Mouse (Mus musculus): ENCODE data around the gene Ptov1.

Gene Ptov1

GRCm38 (mm10) chr7:44839491-44840191 is 29.9 kb downstream of the Ptov1 start:
- no peak for DNase-seq (ENCODE audit: low spot score)

- no peak for DNase-seq (ENCODE audit: low spot score)
These were observed 30.5 kb downstream of the Ptov1 start for GRCm38 (mm10) chr7:44839171-44839490.

- DNase-seq (ENCODE audit: low spot score), result no peak
These were observed 31.5 kb downstream of the Ptov1 start for GRCm38 (mm10) chr7:44838073-44838472.

GRCm38 (mm10) chr7:44836423-44837053 is 33.0 kb downstream of the Ptov1 start:
- DNase-seq (ENCODE audit: low spot score), result no peak

- no peak for DNase-seq (ENCODE audit: low spot score)
These were observed 33.6 kb downstream of the Ptov1 start for GRCm38 (mm10) chr7:44836016-44836404.

- DNase-seq (ENCODE audit: low spot score), result no peak
These were observed 34.1 kb downstream of the Ptov1 start for GRCm38 (mm10) chr7:44835373-44836015.

GRCm38 (mm10) chr7:44832763-44833162 is 36.8 kb downstream of the Ptov1 start:
- no peak for DNase-seq (ENCODE audit: low spot score)

GRCm38 (mm10) chr7:44828706-44829105 is 40.9 kb downstream of the Ptov1 start:
- DNase-seq (ENCODE audit: low spot score), result no peak

GRCm38 (mm10) chr7:44826771-44827170 is 42.8 kb downstream of the Ptov1 start:
- no peak for DNase-seq (ENCODE audit: low spot score)

- DNase-seq (ENCODE audit: low spot score), result peak; percentile 70
These were observed 44.7 kb downstream of the Ptov1 start for GRCm38 (mm10) chr7:44824872-44825271.

- no peak for DNase-seq (ENCODE audit: low spot score)
These were observed 46.2 kb downstream of the Ptov1 start for GRCm38 (mm10) chr7:44823409-44823808.

GRCm38 (mm10) chr7:44821666-44822448 is 47.7 kb downstream of the Ptov1 start:
- DNase-seq (ENCODE audit: low spot score), result no peak

- DNase-seq (ENCODE audit: low spot score), result no peak
These were observed 49.1 kb downstream of the Ptov1 start for GRCm38 (mm10) chr7:44820525-44820924.

- DNase-seq (ENCODE audit: low spot score), result no peak
These were observed 49.7 kb downstream of the Ptov1 start for GRCm38 (mm10) chr7:44819863-44820262.

- DNase-seq (ENCODE audit: low spot score), result no peak
These were observed 50.2 kb downstream of the Ptov1 start for GRCm38 (mm10) chr7:44819391-44819790.

- peak; percentile 53 for DNase-seq (ENCODE audit: low spot score)
These were observed 50.8 kb downstream of the Ptov1 start for GRCm38 (mm10) chr7:44818751-44819235.

- no peak for DNase-seq (ENCODE audit: low spot score)
These were observed 51.4 kb downstream of the Ptov1 start for GRCm38 (mm10) chr7:44818164-44818563.

- DNase-seq (ENCODE audit: low spot score), result no peak
These were observed 52.1 kb downstream of the Ptov1 start for GRCm38 (mm10) chr7:44817441-44817840.

GRCm38 (mm10) chr7:44816470-44817021 is 53.0 kb downstream of the Ptov1 start, which contains the start of gene Atf5:
Gene Atf5 (minus strand): TSS chr7:44816658.
- DNase-seq (ENCODE audit: low spot score), result peak; percentile 71

- peak; percentile 99 for DNase-seq (ENCODE audit: low spot score)
These were observed 53.7 kb downstream of the Ptov1 start, which contains the start of the genes Nup62 and Il4i1 for GRCm38 (mm10) chr7:44815721-44816469. Gene Nup62 (plus strand): TSS chr7:44816088. Gene Il4i1 (plus strand): TSS chr7:44816387.

GRCm38 (mm10) chr7:44814952-44815553 is 54.5 kb downstream of the Ptov1 start:
- DNase-seq (ENCODE audit: low spot score), result no peak
